Mouse (Mus musculus) neutrophil, adult 5-6 weeks (primary cell): Measurements from ENCODE around the gene Kcna3. TPM values are rescaled to one million over a fixed set of nuclear protein-coding genes. Genes with fewer than 3 reads are reported as not detected.

Source experiments
- ATAC-seq: fragments of 151-379, 151-347 bp; 2 replicates; pipeline ENCODE4 v1.8.0; 2017; ENCODE audit warnings: mild to moderate bottlenecking, moderate TSS enrichment; ENCODE audit not compliant: insufficient number of reproducible peaks, poor library complexity, low FRiP score, severe bottlenecking; ENCODE audit errors: extremely low read depth
- total RNA-seq: library from RNA; stranded (forward); fragments of 200-1000 nt; gene quantifications from 2 replicates; pipeline ENCODE4 v1.2.3, GENCODE M21; 2017

The Kcna3 gene
- total RNA-seq, 1 experiment from 2014 or later, result 32.2 TPM

- ATAC-seq, result no peak
Measured at GRCm38 (mm10) chr3:107041718-107042117, 5.7 kb downstream of the Kcna3 start.

- ATAC-seq, result no peak
Measured at GRCm38 (mm10) chr3:107061468-107061867, 25.5 kb downstream of the Kcna3 start.

GRCm38 (mm10) chr3:107062771-107063170 is 26.8 kb downstream of the Kcna3 start:
- no peak for ATAC-seq

GRCm38 (mm10) chr3:107065510-107066095 is 29.6 kb downstream of the Kcna3 start:
- ATAC-seq, result no peak

- no peak for ATAC-seq
Measured at GRCm38 (mm10) chr3:107066165-107066850, 30.3 kb downstream of the Kcna3 start.

GRCm38 (mm10) chr3:107067245-107067644 is 31.3 kb downstream of the Kcna3 start:
- no peak for ATAC-seq

GRCm38 (mm10) chr3:107073863-107074262 is 37.9 kb downstream of the Kcna3 start:
- no peak for ATAC-seq

GRCm38 (mm10) chr3:107075705-107076104 is 39.7 kb downstream of the Kcna3 start:
- ATAC-seq, result no peak

GRCm38 (mm10) chr3:107076658-107077057 is 40.7 kb downstream of the Kcna3 start:
- peak; percentile 38; the same call in 1 of the 2 replicates for ATAC-seq

GRCm38 (mm10) chr3:107077101-107077500 is 41.1 kb downstream of the Kcna3 start:
- no peak for ATAC-seq

GRCm38 (mm10) chr3:107080803-107081202 is 44.8 kb downstream of the Kcna3 start:
- ATAC-seq, result no peak

- no peak for ATAC-seq
Measured at GRCm38 (mm10) chr3:107081227-107081626, 45.3 kb downstream of the Kcna3 start.

GRCm38 (mm10) chr3:107084586-107084985 is 48.6 kb downstream of the Kcna3 start:
- ATAC-seq, result peak; percentile 89

GRCm38 (mm10) chr3:107087410-107087809 is 51.4 kb downstream of the Kcna3 start:
- ATAC-seq, result no peak

Other genes starting within 250 kb of the Kcna3 start
- gene Cd53, start 246.0 kb upstream of the Kcna3 start, total RNA-seq, result 742 and 854 TPM in 2 replicates
- not detected in 2 replicates for gene Olfr266, start 209.9 kb upstream of the Kcna3 start, total RNA-seq
- gene Kcna2, start 65.0 kb downstream of the Kcna3 start, total RNA-seq, result 0.81 and 0.98 TPM in 2 replicates
- gene Kcna10, start 146.9 kb downstream of the Kcna3 start, total RNA-seq, result not detected in 2 replicates
- gene Cym, start 185.6 kb downstream of the Kcna3 start, total RNA-seq, result not detected in 2 replicates
- gene A630076J17Rik, start 194.4 kb downstream of the Kcna3 start, total RNA-seq, result not detected in 2 replicates
- gene Prok1, start 203.5 kb downstream of the Kcna3 start, total RNA-seq, result 0.25 TPM in 1 of 2 replicates, not detected in the other
- gene Lamtor5, start 242.7 kb downstream of the Kcna3 start, total RNA-seq, result 35.0 and 35.3 TPM in 2 replicates